Mouse (Mus musculus) cortical plate, adult 2 months (tissue): ENCODE data around the gene Cab39.

ENCODE experiments used
- CTCF ChIP-seq: fragments of 200-500 bp; IDR thresholded peaks from 2 replicates; pipeline ENCODE4 v1.5.1; 2011; ENCODE audit warnings: mild to moderate bottlenecking, control low read depth, low read length; ENCODE audit not compliant: insufficient read depth; ENCODE audit errors: extremely low read depth
- POLR2A ChIP-seq: fragments of 200-500 bp; IDR thresholded peaks from 2 replicates; pipeline ENCODE4 v1.6.1; 2011; ENCODE audit warnings: mild to moderate bottlenecking, low read length, control low read depth; ENCODE audit not compliant: insufficient read depth; ENCODE audit errors: extremely low read depth

DNA sequence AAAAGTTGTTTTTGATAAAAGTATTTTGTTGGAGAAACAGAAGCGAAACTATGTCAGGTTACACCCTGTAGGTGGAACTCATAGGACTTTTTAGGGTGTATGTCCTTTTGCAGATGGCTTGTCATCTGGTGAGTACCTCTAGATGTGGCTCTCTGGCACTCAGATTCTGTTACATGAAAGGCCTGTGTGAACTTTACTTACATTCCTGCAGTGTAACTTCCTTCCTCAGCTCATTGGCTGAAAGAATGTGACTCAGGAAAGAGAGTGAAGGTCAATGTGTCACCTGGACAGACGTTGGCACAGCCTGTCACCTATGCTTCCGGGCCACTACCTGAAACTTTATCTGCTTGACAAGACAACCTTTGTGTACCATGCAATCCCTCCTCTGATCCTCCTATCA lies 48.7 kb upstream of the Cab39 start:
- TF ChIP-seq CTCF (no peak), POLR2A (no peak)
